Mouse (Mus musculus): ENCODE measurements at regions not wholly inside any gene's neighbourhood (a gene's known extent, or its start where the extent isn't known, plus 50 kb on each side); places are given as distances from the start of the nearest gene placed in this dataset.

- no peak for TF ChIP-seq CTCF (IDR thresholded peaks at IDR 0.05; ENCODE audit: low read depth, low read length)
- TF ChIP-seq POLR2A (IDR thresholded peaks at IDR 0.05; ENCODE audit: insufficient read depth, low read length) = no peak
These were observed 599.4 kb downstream of the Gm826 start for GRCm38 (mm10) chr2:159734576-159734975.

All from ES-Bruce4 (cell line).